Mouse (Mus musculus) stomach, embryonic 14.5 days (tissue): Measurements from ENCODE around the gene Sbp. TPM values are rescaled to one million over a fixed set of nuclear protein-coding genes. Genes with fewer than 3 reads are reported as not detected.

Source experiments
- ATAC-seq: fragments of 200-750 bp; cut with Nextera tagmentation; 2 replicates; pipeline ENCODE4 v1.8.0; 2017; ENCODE audit warnings: low read depth, moderate TSS enrichment; ENCODE audit not compliant: insufficient number of reproducible peaks, insufficient read depth, low FRiP score
- H3K27ac ChIP-seq: fragments of 300-500 bp; sonication (generic); 2 replicates; pipeline ENCODE4 v1.5.1; 2014; ENCODE audit warnings: mild to moderate bottlenecking, low read length, moderate library complexity, mixed read lengths
- H3K27me3 ChIP-seq: fragments of 300-500 bp; sonication (generic); 2 replicates; pipeline ENCODE4 v1.6.1; 2014; ENCODE audit warnings: low read length, control low read depth, mixed read lengths; ENCODE audit not compliant: control insufficient read depth, insufficient read depth
- H3K36me3 ChIP-seq: fragments of 300-500 bp; sonication (generic); 2 replicates; pipeline ENCODE4 v1.6.1; 2014; ENCODE audit warnings: mild to moderate bottlenecking, control low read depth, low read length, moderate library complexity, mixed read lengths; ENCODE audit not compliant: control insufficient read depth, insufficient read depth
- H3K4me1 ChIP-seq: fragments of 300-500 bp; sonication (generic); 2 replicates; pipeline ENCODE4 v1.6.1; 2014; ENCODE audit warnings: low read length, control low read depth, mixed read lengths; ENCODE audit not compliant: control insufficient read depth, insufficient read depth
- H3K4me2 ChIP-seq: fragments of 300-500 bp; sonication (generic); replicated peaks from 2 replicates; pipeline ENCODE4 v1.6.1; 2014; ENCODE audit warnings: low read depth, low read length, control low read depth
- H3K4me3 ChIP-seq: fragments of 300-500 bp; sonication (generic); 2 replicates; pipeline ENCODE4 v1.5.1; 2014; ENCODE audit warnings: low read depth, low read length, control low read depth
- H3K9ac ChIP-seq: fragments of 300-500 bp; sonication (generic); replicated peaks from 2 replicates; pipeline ENCODE4 v1.6.1; 2014; ENCODE audit warnings: low read depth, mild to moderate bottlenecking, control low read depth, low read length, moderate library complexity, mixed read lengths
- H3K9me3 ChIP-seq: fragments of 300-500 bp; sonication (generic); 2 replicates; pipeline ENCODE4 v1.6.1; 2016; ENCODE audit warnings: low read depth, low read length, control low read depth; ENCODE audit not compliant: control insufficient read depth
- WGBS: fragments of 180-500 bp; shearing (Covaris S2); extraction: QIAGEN DNeasy Blood & Tissue Kit; methylation state at CpG from one replicate; pipeline ENCODE4 v1.1.7; 2014; 5-methylcytosine and 5-hydroxymethylcytosine counted together
- polyA plus RNA-seq: library from polyadenylated mRNA; unstranded; fragments of >200 nt; fragmentation: Nextera tagmentation; extraction: Ambion mirVana; gene quantifications from 2 replicates; pipeline ENCODE4 v1.2.1, GENCODE M21; 2014

The Sbp gene
- polyA plus RNA-seq, 1 experiment from 2014 or later, result not detected

- WGBS, result 50% methylated on average over 3 of the region's 3 CpGs
- Histone ChIP-seq H3K27me3 (no peaks in the 10 kb centered on the region), H3K9ac (no peak overlapping the region), H3K9me3 (no peaks in the 10 kb centered on the region), H3K36me3 (no peaks in the 10 kb centered on the region), H3K4me1 (peaks cover 4% of the 10 kb centered on the region; the same call in 1 of the 2 replicates), H3K4me3 (no peak overlapping the region), H3K4me2 (no peak overlapping the region), H3K27ac (no peak overlapping the region)
- no peak for ATAC-seq
Observed at GRCm38 (mm10) chr17:23979471-23979870, 38.0 kb downstream of the Sbp start.

- Histone ChIP-seq H3K9me3 (no peaks in the 10 kb centered on the region), H3K4me3 (no peak within 1 kb of the TSS), H3K27me3 (no peaks in the 10 kb centered on the region), H3K4me2 (no peak within 1 kb of the TSS), H3K27ac (no peak within 1 kb of the TSS), H3K36me3 (no peaks in the 10 kb centered on the region), H3K4me1 (peaks cover 4% of the 10 kb centered on the region; the same call in 1 of the 2 replicates), H3K9ac (no peak within 1 kb of the TSS)
- WGBS, result 54% methylated on average over 10 of the region's 10 CpGs
- no peak for ATAC-seq
Observed at GRCm38 (mm10) chr17:23980297-23980909, 38.9 kb downstream of the Sbp start, which contains the start of gene Prss30. TSS of gene Prss30 (minus strand) at chr17:23980566.

GRCm38 (mm10) chr17:23982912-23983311, 41.4 kb downstream of the Sbp start:
- H3K4me3 ChIP-seq, result no peak overlapping the region
- no peaks in the 10 kb centered on the region for H3K36me3 ChIP-seq
- WGBS, result 53% methylated on average over 4 of the region's 4 CpGs

DNA sequence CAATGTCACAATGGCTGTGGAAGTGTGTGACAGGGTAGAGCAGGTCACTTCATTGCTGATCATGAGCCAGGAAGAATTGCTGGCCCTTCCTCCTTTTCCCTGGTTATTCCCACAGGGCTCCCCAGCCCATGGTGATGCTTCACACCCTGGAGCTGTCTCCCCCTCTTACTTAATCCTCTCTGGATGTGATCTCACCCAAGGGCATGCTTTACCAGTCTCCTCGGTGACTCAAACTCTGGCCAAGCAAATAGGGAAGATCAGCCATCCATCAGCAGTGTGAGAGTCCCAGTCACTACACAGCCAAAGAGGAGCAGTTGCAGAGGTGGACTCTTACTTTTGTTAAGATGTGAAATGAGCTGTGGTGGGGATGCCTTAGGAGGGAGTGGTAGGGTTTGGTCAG, 43.5 kb downstream of the Sbp start:
- no peaks in the 10 kb centered on the region for H3K9me3 ChIP-seq
- H3K9ac ChIP-seq, result no peak overlapping the region
- no peak for ATAC-seq
- no peak overlapping the region for H3K4me2 ChIP-seq
- H3K27me3 ChIP-seq, result no peaks in the 10 kb centered on the region
- no peaks in the 10 kb centered on the region for H3K4me1 ChIP-seq
- H3K27ac ChIP-seq, result no peak overlapping the region
- H3K36me3 ChIP-seq, result no peaks in the 10 kb centered on the region
- WGBS, result 67% methylated on average over 1 of the region's 1 CpGs
- H3K4me3 ChIP-seq, result no peak overlapping the region

More at GRCm38 (mm10) chr17:23982912-23983311, 41.4 kb downstream of the Sbp start:
- no peak for ATAC-seq
- peaks cover 4% of the 10 kb centered on the region; the same call in 1 of the 2 replicates for H3K4me1 ChIP-seq
- H3K9ac ChIP-seq, result no peak overlapping the region
- H3K9me3 ChIP-seq, result no peaks in the 10 kb centered on the region
- H3K27me3 ChIP-seq, result no peaks in the 10 kb centered on the region
- H3K27ac ChIP-seq, result no peak overlapping the region
- H3K4me2 ChIP-seq, result no peak overlapping the region

- no peak for ATAC-seq
- 35% methylated on average over 2 of the region's 2 CpGs for WGBS
- peaks cover 10% of the 10 kb centered on the region for H3K4me1 ChIP-seq
- H3K36me3 ChIP-seq, result no peaks in the 10 kb centered on the region
- H3K27me3 ChIP-seq, result no peaks in the 10 kb centered on the region
- H3K4me2 ChIP-seq, result no peak overlapping the region
- H3K27ac ChIP-seq, result no peak overlapping the region
- H3K4me3 ChIP-seq, result no peak overlapping the region
- no peak overlapping the region for H3K9ac ChIP-seq
- H3K9me3 ChIP-seq, result no peaks in the 10 kb centered on the region
Observed at GRCm38 (mm10) chr17:23989802-23990201, 48.3 kb downstream of the Sbp start.

DNA sequence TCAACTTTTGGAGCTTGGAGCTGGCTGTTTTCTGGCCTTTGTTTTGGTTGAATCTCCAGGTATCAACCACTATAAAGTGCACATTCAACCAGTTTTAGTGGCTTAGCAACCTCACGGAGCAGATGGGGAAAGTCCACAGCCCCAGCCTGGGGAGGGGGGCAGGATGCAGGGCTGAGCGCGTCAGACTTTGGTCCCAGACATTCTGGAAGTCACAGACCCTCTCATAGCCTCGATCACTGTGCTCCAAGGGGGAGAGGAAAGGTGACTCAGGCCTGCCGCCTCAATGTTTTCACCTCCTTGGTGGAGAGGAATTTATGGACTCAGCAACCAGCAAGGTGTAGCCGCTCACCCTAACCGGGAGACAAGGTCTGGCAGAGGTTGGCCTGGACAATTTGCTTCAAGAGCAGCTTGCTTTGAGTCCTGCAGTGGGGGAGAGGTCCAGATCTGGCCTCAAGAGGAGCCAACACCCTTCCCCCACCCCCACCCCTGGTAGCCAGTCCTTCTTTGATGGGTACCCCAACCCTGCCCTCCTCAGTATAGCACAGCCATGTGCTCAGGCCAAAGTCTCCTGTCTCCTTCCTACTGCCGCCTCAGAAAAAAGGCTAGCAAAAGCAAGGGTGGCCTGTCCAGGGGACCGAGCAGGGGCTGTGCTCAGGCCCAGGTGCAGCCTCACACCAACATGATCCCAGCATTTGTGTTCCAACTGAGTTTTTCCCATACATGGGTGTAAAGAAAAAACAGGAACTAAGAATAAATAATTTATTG, 51.5 kb downstream of the Sbp start:
- peak overlapping the region; percentile 59 for H3K4me2 ChIP-seq
- no peaks in the 10 kb centered on the region for H3K27me3 ChIP-seq
- peak; percentile 4; the same call in 1 of the 2 replicates for ATAC-seq
- H3K9ac ChIP-seq, result no peak overlapping the region
- no peaks in the 10 kb centered on the region for H3K9me3 ChIP-seq
- H3K27ac ChIP-seq, result no peak overlapping the region
- 63% methylated on average over 9 of the region's 9 CpGs for WGBS
- H3K4me1 ChIP-seq, result peaks cover 10% of the 10 kb centered on the region
- no peaks in the 10 kb centered on the region for H3K36me3 ChIP-seq
- H3K4me3 ChIP-seq, result peak overlapping the region; percentile 14; the same call in 1 of the 2 replicates

DNA sequence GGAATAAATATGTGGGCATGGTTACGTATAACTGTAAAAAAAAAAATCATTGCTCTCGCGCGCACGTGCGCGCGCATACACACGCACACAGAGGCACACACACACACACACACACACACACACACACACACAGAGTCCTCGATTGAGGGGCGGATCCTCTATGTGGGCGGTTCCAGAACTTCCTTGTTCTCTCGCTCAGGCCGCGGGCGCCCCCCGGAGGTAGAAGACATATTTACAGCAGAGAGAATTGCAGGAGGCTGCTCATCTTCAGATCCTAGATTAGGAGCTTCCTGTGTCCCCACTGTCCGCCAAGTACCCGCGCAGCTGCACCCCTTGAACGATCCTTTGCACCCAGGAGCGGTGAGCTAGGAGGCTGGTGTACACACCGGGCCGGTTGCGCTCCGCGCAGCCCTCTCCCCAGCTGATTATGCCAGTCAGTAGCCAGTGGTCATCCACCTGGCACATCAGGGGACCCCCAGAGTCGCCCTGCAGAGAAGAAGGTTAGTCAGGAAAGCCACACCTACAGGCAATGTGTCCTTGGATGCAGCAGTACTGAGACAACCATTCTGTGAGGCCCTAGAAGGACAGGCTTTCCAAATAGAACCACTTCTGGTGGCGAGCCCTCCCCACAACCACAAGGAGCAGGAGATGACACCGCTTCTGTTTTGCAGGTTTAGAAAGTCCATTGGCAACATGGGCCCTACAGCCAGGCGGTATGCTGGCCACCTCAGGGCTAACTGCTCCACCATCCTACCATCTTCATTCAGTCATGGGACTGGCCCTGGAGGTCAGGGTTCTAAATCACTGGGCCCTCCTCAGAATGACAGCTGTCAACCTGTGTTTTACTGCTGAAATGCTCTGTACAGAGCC, 52.3 kb downstream of the Sbp start:
- Histone ChIP-seq H3K27ac (no peak overlapping the region), H3K9ac (no peak overlapping the region), H3K4me2 (peak overlapping the region; percentile 59), H3K36me3 (no peaks in the 10 kb centered on the region), H3K4me1 (peaks cover 10% of the 10 kb centered on the region), H3K4me3 (peak overlapping the region; percentile 14; the same call in 1 of the 2 replicates), H3K27me3 (no peaks in the 10 kb centered on the region), H3K9me3 (no peaks in the 10 kb centered on the region)
- WGBS, result 10% methylated on average over 31 of the region's 31 CpGs
- ATAC-seq, result peak; percentile 68; the same call in 1 of the 2 replicates

- peaks cover 10% of the 10 kb centered on the region for H3K4me1 ChIP-seq
- H3K9ac ChIP-seq, result no peak overlapping the region
Observed at GRCm38 (mm10) chr17:23994667-23995066, 53.2 kb downstream of the Sbp start.

More at GRCm38 (mm10) chr17:23994667-23995066, 53.2 kb downstream of the Sbp start:
- 67% methylated on average over 7 of the region's 7 CpGs for WGBS
- no peaks in the 10 kb centered on the region for H3K9me3 ChIP-seq
- no peak overlapping the region for H3K27ac ChIP-seq
- H3K36me3 ChIP-seq, result no peaks in the 10 kb centered on the region
- no peaks in the 10 kb centered on the region for H3K27me3 ChIP-seq
- H3K4me3 ChIP-seq, result no peak overlapping the region
- no peak overlapping the region for H3K4me2 ChIP-seq
- no peak for ATAC-seq
